Mouse (Mus musculus): ENCODE data around the gene Wdtc1.

GRCm38 (mm10) chr4:133381141-133381540 lies 27.9 kb upstream of the Wdtc1 start:
- no peak for TF ChIP-seq POLR2A (IDR thresholded peaks at IDR 0.05; ENCODE audit: borderline replicate concordance, low read depth, low read length)
- TF ChIP-seq CTCF (IDR thresholded peaks at IDR 0.05; ENCODE audit: low read depth, low read length), result no peak
